Mouse (Mus musculus): ENCODE data around the gene Tcp1.

The Tcp1 gene

DNA sequence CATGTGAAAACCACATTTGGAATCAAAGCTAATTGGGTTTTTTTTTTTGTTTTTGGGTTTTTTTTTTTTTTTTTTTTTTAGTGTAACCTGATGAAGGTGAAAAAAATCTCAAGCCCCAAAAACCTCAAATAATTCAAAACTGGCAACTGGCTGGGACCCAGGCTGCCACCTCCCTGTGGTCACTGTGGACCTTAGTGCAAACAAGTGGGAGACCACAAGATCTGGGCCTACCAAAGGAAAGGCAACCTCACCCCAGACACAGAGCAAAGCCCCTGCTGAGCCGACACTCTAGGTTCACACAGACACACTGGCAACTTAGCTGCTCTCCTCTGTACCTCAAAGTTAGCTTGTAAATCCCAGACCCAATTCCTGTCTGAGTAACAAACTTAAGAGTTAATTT lies 11.2 kb upstream of the Tcp1 start:
- no peak for TF ChIP-seq GATA4 (IDR thresholded peaks at IDR 0.05; ENCODE audit: insufficient replicate concordance, low read length)

- no peak for TF ChIP-seq GATA4 (IDR thresholded peaks at IDR 0.05; ENCODE audit: insufficient replicate concordance, low read length)
Observed at GRCm38 (mm10) chr17:12905810-12906209, 9.7 kb upstream of the Tcp1 start.

DNA sequence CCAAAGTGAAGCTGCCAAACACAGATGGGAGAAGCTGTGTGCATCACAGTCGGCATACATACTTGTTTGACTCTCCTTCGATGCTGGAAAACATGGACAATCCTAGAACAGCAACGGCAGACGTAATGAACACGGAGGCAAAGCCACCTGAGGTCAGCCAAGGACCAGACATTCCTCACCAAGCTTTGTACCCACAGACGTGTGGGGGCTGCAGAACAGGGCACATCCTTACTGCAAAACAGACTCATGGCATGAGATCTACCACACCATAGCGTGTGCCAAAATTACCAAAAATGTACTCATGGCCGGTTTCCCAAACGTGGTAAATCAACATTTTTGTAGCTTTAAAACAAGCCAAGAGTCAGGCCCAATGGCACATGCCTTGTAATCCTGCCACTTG lies 9.1 kb upstream of the Tcp1 start:
- no peak for TF ChIP-seq GATA4 (IDR thresholded peaks at IDR 0.05; ENCODE audit: insufficient replicate concordance, low read length)

DNA sequence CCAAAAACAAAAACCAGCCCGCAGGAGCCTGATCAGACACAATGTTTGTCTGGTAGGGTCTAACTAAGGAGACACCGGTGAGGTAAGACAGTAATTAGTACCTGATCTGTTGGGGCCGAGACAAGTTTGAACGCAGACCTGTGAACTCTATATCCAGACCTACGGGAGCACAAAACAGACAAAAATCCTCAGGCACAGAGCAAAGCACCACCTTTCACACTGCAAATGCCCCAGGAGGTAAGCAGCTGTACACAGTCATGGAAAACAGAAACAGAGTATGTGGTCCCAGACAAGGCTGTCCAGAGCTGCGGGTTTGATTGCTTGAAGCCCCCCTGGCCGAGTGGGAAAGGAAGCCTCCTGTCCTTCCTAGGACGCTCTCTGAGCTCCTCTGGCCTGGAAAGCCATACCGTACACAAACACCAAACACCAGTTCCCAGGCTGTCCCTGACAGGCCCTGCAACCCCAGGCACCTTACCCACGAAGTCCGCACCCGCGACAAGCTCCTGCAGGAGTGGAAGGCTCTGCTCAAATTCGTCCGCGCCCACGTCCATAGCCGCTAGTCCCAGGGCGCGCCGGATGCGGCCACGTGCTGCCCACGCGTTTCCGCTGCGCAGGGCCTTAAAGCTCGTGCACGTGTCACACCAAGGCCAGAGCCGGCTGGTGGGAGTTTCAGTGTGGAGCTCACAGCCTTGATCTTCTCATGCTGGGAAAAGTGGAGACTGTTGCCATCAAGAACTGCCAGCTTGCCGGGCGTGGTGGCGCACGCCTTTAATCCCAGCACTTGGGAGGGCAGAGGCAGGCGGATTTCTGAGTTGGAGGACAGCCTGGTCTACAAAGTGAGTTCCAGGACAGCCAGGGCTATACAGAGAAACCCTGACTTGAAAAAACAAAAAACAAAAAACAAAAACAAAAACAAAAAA lies 5.9 kb upstream of the Tcp1 start, which contains the start of gene Pnldc1:
TSS of gene Pnldc1 (minus strand) at position 870 of the 920 bp plus-strand sequence.
- no peak for TF ChIP-seq GATA4 (IDR thresholded peaks at IDR 0.05; ENCODE audit: insufficient replicate concordance, low read length)

DNA sequence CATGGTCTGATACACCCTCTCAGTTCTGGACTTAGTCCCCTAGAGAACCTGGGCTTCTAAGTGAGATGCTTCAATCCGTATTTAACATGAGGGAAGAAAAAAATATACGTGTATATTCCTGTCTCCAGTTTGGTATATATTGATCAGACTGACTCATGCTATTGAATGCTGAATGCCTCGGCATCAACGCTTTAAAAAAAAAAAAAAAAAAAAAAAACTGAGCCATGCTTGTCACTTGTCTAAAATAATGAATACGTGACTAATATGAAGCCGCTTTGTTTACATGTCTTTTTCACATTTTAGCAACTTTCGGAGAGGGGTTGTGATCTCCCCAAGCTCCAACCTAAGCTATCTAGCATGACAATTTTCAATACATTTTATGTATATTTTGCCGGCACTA lies 5.1 kb upstream of the Tcp1 start:
- TF ChIP-seq GATA4 (IDR thresholded peaks at IDR 0.05; ENCODE audit: insufficient replicate concordance, low read length), result no peak

GRCm38 (mm10) chr17:12915881-12916583 lies 531 bp downstream of the Tcp1 start, which contains the start of gene Mrpl18:
Gene Mrpl18 (minus strand): TSS chr17:12916345.
- no peak for TF ChIP-seq GATA4 (IDR thresholded peaks at IDR 0.05; ENCODE audit: insufficient replicate concordance, low read length)

DNA sequence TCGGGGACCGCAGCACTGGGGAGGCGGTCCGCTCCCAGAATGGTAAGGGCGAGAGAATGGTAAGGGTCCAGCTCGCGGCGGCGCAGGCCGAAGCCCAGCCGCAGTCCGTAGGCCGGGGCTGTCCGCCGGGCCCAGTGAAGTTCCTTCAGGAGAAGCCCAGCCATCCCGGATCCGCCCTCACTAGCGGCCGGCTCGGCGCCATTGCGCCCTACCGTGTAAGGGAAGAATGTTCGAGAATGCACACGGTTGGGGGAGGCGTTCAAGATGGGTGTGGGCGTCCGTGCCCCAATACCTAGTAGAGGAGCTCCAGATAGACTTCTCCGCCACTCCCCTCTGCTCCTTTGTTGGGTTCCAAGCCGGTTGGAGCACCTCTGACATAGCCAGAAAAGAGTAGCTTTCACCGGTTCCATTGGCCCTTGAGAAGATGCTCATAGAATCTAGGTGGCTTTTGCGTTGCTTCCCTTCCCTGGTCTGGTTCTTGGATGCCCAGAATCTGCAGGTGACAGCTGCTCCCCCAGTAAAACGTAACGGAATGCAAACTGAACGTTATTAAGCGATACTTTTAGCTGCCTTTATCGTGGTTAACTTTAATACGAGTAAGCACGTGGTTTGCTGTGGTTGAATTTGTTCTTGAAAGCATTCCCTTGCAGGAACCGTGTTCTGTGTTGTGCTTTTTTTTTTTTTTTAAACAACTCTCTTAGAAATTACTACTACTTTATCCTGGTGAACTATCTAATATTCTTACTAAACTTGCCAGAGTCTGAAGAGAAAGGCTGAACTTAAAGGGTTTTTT lies 1.3 kb downstream of the Tcp1 start:
- no peak for TF ChIP-seq GATA4 (IDR thresholded peaks at IDR 0.05; ENCODE audit: insufficient replicate concordance, low read length)

DNA sequence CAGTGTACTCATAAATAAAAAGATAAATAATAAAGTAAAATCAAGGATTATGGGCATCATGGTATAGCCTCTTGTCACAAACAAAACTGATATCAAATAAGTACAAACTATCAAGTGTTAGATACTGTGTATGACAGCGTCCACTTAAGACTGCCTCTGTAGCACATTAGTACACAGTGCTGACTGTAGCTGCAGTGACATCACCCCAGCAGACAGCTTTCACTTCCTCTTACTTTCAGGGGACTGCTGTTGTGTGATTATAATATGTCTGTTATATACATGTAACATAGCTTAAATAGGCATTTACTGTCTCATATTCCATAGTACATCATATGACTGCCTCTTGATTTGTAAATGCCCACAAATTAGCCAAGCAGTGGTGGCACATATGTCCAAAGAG lies 5.6 kb downstream of the Tcp1 start:
- no peak for TF ChIP-seq GATA4 (IDR thresholded peaks at IDR 0.05; ENCODE audit: insufficient replicate concordance, low read length)

- no peak for TF ChIP-seq GATA4 (IDR thresholded peaks at IDR 0.05; ENCODE audit: insufficient replicate concordance, low read length)
Observed at GRCm38 (mm10) chr17:12925001-12925400, 9.5 kb downstream of the Tcp1 start.

DNA sequence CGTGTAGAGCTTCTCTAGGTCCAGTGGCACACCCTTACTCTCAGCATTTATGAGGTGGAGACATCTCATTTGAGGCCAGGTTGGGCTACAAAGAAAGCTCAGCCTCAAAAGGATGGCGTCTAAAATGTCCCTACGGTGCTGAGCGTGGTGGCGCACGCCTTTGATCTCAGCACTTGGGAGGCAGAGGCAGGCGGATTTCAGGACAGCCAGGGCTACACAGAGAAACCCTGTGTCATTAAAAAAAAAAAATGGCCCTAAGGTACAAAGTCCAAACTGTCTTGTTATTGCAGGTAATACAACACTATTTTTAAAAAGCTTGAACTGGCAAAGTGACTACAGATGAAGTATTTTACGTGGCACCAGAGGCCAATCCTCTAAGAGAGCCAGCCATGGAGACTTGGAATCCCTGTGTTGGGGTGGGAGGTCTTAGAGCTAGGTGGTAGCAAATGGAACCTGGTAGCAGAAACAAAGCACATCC lies 10.2 kb downstream of the Tcp1 start:
- no peak for TF ChIP-seq GATA4 (IDR thresholded peaks at IDR 0.05; ENCODE audit: insufficient replicate concordance, low read length)

GRCm38 (mm10) chr17:12935719-12936118 lies 20.2 kb downstream of the Tcp1 start:
- TF ChIP-seq GATA4 (IDR thresholded peaks at IDR 0.05; ENCODE audit: insufficient replicate concordance, low read length), result peak; percentile 81; the same call in 1 of the 2 replicates

- no peak for TF ChIP-seq GATA4 (IDR thresholded peaks at IDR 0.05; ENCODE audit: insufficient replicate concordance, low read length)
Observed at GRCm38 (mm10) chr17:12937412-12937970, 22.0 kb downstream of the Tcp1 start.

- TF ChIP-seq GATA4 (IDR thresholded peaks at IDR 0.05; ENCODE audit: insufficient replicate concordance, low read length), result no peak
Observed at GRCm38 (mm10) chr17:12938077-12938476, 22.6 kb downstream of the Tcp1 start.

GRCm38 (mm10) chr17:12940151-12940805 lies 24.8 kb downstream of the Tcp1 start, which contains the start of gene Acat3:
Gene Acat3 (minus strand): TSS chr17:12940600.
- TF ChIP-seq GATA4 (IDR thresholded peaks at IDR 0.05; ENCODE audit: insufficient replicate concordance, low read length), result no peak

Data from liver, adult (tissue).